Mouse (Mus musculus): ENCODE data around the gene Runx1. TPM values are rescaled to one million over a fixed set of nuclear protein-coding genes. Genes with fewer than 3 reads are reported as not detected.

The Runx1 gene
- total and polyA plus RNA-seq, 3 experiments: 3.1 to 10.9 (median 4.7) TPM

GRCm38 (mm10) chr16:92790601-92791000, 35.3 kb downstream of the Runx1 start:
- Histone ChIP-seq H3K9me3 (replicated peaks; ENCODE audit: low read length) (no peaks in the 10 kb centered on the region), H3K4me2 (ENCODE audit: insufficient read depth, low read depth, poor library complexity, severe bottlenecking) (no peak overlapping the region), H3K79me2 (replicated peaks; ENCODE audit: control insufficient read depth, extremely low read depth, insufficient read depth, poor library complexity, severe bottlenecking) (no peaks in the 10 kb centered on the region), H3K4me1 (ENCODE audit: control insufficient read depth in 1 of 2, insufficient read depth in 2 of 2) (peaks cover 28 to 48% of the 10 kb centered on the region in 2 experiments), H3K27ac (ENCODE audit: insufficient read depth, low read depth) (no peak overlapping the region), H3K9ac (ENCODE audit: insufficient read depth, low read depth) (no peak overlapping the region), H3K36me3 (replicated peaks in 1 of 2; ENCODE audit: control insufficient read depth in 1 of 2, insufficient read depth in 1 of 2, low read length in 1 of 2) (peaks cover 0 to 52% of the 10 kb centered on the region in 2 experiments), H3K4me3 (replicated peaks in 1 of 3; ENCODE audit: low read depth in 2 of 3, low read length in 2 of 3, poor library complexity in 1 of 3) (no peak overlapping the region), H3K27me3 (replicated peaks) (no peaks in the 10 kb centered on the region)
- dilution Hi-C loops (cut with MboI; ENCODE audit: extremely low pct_ligation_motif_present, extremely low pct_unique_long_range_greater_than_20kb, low sequenced_read_pairs) (no loop called here), in situ Hi-C loops (cut with MboI; ENCODE audit: low pct_ligation_motif_present, low pct_unique_long_range_greater_than_20kb, low sequenced_read_pairs) (no loop called here)
- TF ChIP-seq KAT2A (IDR thresholded peaks at IDR 0.05; ENCODE audit: insufficient replicate concordance, low read length) (no peak), SIN3A (IDR thresholded peaks at IDR 0.05; ENCODE audit: low read length) (no peak), ZC3H11A (IDR thresholded peaks at IDR 0.05; ENCODE audit: low read depth, low read length) (no peak), TBP (conservative IDR thresholded peaks at IDR 0.05; ENCODE audit: low read depth, low read length) (no peak), MYC (IDR thresholded peaks at IDR 0.05; ENCODE audit: low read depth, low read length) (no peak), RCOR1 (conservative IDR thresholded peaks at IDR 0.05; ENCODE audit: low read depth, low read length) (no peak), BHLHE40 (IDR thresholded peaks at IDR 0.05; ENCODE audit: low read depth, low read length) (no peak), POLR2A (IDR thresholded peaks at IDR 0.05; ENCODE audit: low read depth, low read length) (no peak), MEF2A (IDR thresholded peaks at IDR 0.05; ENCODE audit: borderline replicate concordance, low read depth, low read length) (no peak), EP300 (IDR thresholded peaks at IDR 0.05; ENCODE audit: low read length) (no peak)
- DNase-seq (ENCODE audit: extremely low read depth): no peak

GRCm38 (mm10) chr16:92789840-92790239, 36.1 kb downstream of the Runx1 start:
- H3K9ac ChIP-seq (ENCODE audit: insufficient read depth, low read depth): no peak overlapping the region
- dilution Hi-C loops (cut with MboI; ENCODE audit: extremely low pct_ligation_motif_present, extremely low pct_unique_long_range_greater_than_20kb, low sequenced_read_pairs) (no loop called here), in situ Hi-C loops (cut with MboI; ENCODE audit: low pct_ligation_motif_present, low pct_unique_long_range_greater_than_20kb, low sequenced_read_pairs) (no loop called here)
- H3K9me3 ChIP-seq (replicated peaks; ENCODE audit: low read length): no peaks in the 10 kb centered on the region
- no peaks in the 10 kb centered on the region for H3K27me3 ChIP-seq (replicated peaks)
- TF ChIP-seq CTCF (conservative IDR thresholded peaks at IDR 0.05 in 1 of 2, IDR thresholded peaks at IDR 0.05 in 1 of 2; ENCODE audit: low read depth in 2 of 2, low read length in 2 of 2): no peak
- no peak for TF ChIP-seq ELF1 (IDR thresholded peaks at IDR 0.05; ENCODE audit: low read depth, low read length)
- TF ChIP-seq USF2 (conservative IDR thresholded peaks at IDR 0.05; ENCODE audit: low read depth, low read length): no peak
- no peak overlapping the region for H3K27ac ChIP-seq (ENCODE audit: insufficient read depth, low read depth)
- peaks cover 0 to 54% of the 10 kb centered on the region in 2 experiments for H3K36me3 ChIP-seq (replicated peaks in 1 of 2; ENCODE audit: control insufficient read depth in 1 of 2, insufficient read depth in 1 of 2, low read length in 1 of 2)
- no peak overlapping the region for H3K4me2 ChIP-seq (ENCODE audit: insufficient read depth, low read depth, poor library complexity, severe bottlenecking)
- H3K4me1 ChIP-seq (ENCODE audit: control insufficient read depth in 1 of 2, insufficient read depth in 2 of 2): peaks cover 28 to 54% of the 10 kb centered on the region in 2 experiments
- no peaks in the 10 kb centered on the region for H3K79me2 ChIP-seq (replicated peaks; ENCODE audit: control insufficient read depth, extremely low read depth, insufficient read depth, poor library complexity, severe bottlenecking)
- DNase-seq (ENCODE audit: extremely low read depth): no peak
- no peak overlapping the region for H3K4me3 ChIP-seq (replicated peaks in 1 of 3; ENCODE audit: low read depth in 2 of 3, low read length in 2 of 3, poor library complexity in 1 of 3)

- dilution Hi-C loops (cut with MboI; ENCODE audit: extremely low pct_ligation_motif_present, extremely low pct_unique_long_range_greater_than_20kb, low sequenced_read_pairs): no loop called here
- Histone ChIP-seq H3K27ac (ENCODE audit: insufficient read depth, low read depth) (no peak overlapping the region), H3K4me3 (replicated peaks in 1 of 3; ENCODE audit: low read depth in 2 of 3, low read length in 2 of 3, poor library complexity in 1 of 3) (no peak overlapping the region), H3K27me3 (replicated peaks) (no peaks in the 10 kb centered on the region), H3K4me1 (ENCODE audit: control insufficient read depth in 1 of 2, insufficient read depth in 2 of 2) (peaks cover 30 to 65% of the 10 kb centered on the region in 2 experiments), H3K9ac (ENCODE audit: insufficient read depth, low read depth) (no peak overlapping the region), H3K36me3 (replicated peaks in 1 of 2; ENCODE audit: control insufficient read depth in 1 of 2, insufficient read depth in 1 of 2, low read length in 1 of 2) (peaks cover 0 to 53% of the 10 kb centered on the region in 2 experiments), H3K4me2 (ENCODE audit: insufficient read depth, low read depth, poor library complexity, severe bottlenecking) (no peak overlapping the region), H3K9me3 (replicated peaks; ENCODE audit: low read length) (no peaks in the 10 kb centered on the region), H3K79me2 (replicated peaks; ENCODE audit: control insufficient read depth, extremely low read depth, insufficient read depth, poor library complexity, severe bottlenecking) (no peaks in the 10 kb centered on the region)
- TF ChIP-seq SMC3 (IDR thresholded peaks at IDR 0.05; ENCODE audit: low read depth, low read length) (no peak), NELFE (IDR thresholded peaks at IDR 0.05; ENCODE audit: low read depth, low read length) (no peak), ZMIZ1 (IDR thresholded peaks at IDR 0.05; ENCODE audit: low read depth, low read length) (no peak), ZNF384 (IDR thresholded peaks at IDR 0.05; ENCODE audit: low read depth, low read length) (no peak), MAX (IDR thresholded peaks at IDR 0.05; ENCODE audit: low read length) (no peak), MAZ (IDR thresholded peaks at IDR 0.05; ENCODE audit: low read depth, low read length) (no peak), KAT2A (IDR thresholded peaks at IDR 0.05; ENCODE audit: insufficient replicate concordance, low read length) (no peak), USF1 (IDR thresholded peaks at IDR 0.05; ENCODE audit: low read depth, low read length) (no peak), CTCF (conservative IDR thresholded peaks at IDR 0.05 in 1 of 2, IDR thresholded peaks at IDR 0.05 in 1 of 2; ENCODE audit: low read depth in 2 of 2, low read length in 2 of 2) (no peak), PAX5 (IDR thresholded peaks at IDR 0.05; ENCODE audit: low read length) (no peak)
- DNase-seq (ENCODE audit: extremely low read depth): no peak
- in situ Hi-C loops (cut with MboI; ENCODE audit: low pct_ligation_motif_present, low pct_unique_long_range_greater_than_20kb, low sequenced_read_pairs): no loop called here
Measured at GRCm38 (mm10) chr16:92788446-92788845, 37.5 kb downstream of the Runx1 start.
